Mouse (Mus musculus) forebrain, embryonic 14.5 days (tissue): ENCODE data around the gene Terf2. TPM values are rescaled to one million over a fixed set of nuclear protein-coding genes. Genes with fewer than 3 reads are reported as not detected.

Experiments
- ATAC-seq: fragments of 200-750 bp; cut with Nextera tagmentation; 2 replicates; pipeline ENCODE4 v1.8.0; 2017; ENCODE audit warnings: mild to moderate bottlenecking, moderate library complexity
- DNase-seq: peaks from one replicate; pipeline ENCODE4 v3.0.0-alpha.2; 2015; ENCODE audit warnings: low spot score
- H3K27ac ChIP-seq: fragments of 300-500 bp; sonication (generic); 2 replicates; pipeline ENCODE4 v1.5.1; 2014; ENCODE audit warnings: low read depth, mild to moderate bottlenecking, control low read depth, low read length, moderate library complexity
- H3K27me3 ChIP-seq: fragments of 300-500 bp; sonication (generic); replicated peaks from 2 replicates; pipeline ENCODE4 v1.6.1; 2014; ENCODE audit warnings: low read length, control low read depth, mixed read lengths; ENCODE audit not compliant: control insufficient read depth, insufficient read depth
- H3K36me3 ChIP-seq: fragments of 300-500 bp; sonication (generic); 2 replicates; pipeline ENCODE4 v1.6.1; 2014; ENCODE audit warnings: low read length, control low read depth; ENCODE audit not compliant: control insufficient read depth, insufficient read depth
- H3K4me1 ChIP-seq: fragments of 300-500 bp; sonication (generic); 2 replicates; pipeline ENCODE4 v1.6.1; 2014; ENCODE audit warnings: antibody characterized with exemption, low read length, control low read depth; ENCODE audit not compliant: control insufficient read depth, insufficient read depth
- H3K4me2 ChIP-seq: fragments of 300-500 bp; sonication (generic); 2 replicates; pipeline ENCODE4 v1.6.1; 2014; ENCODE audit warnings: mild to moderate bottlenecking, control low read depth, low read length
- H3K4me3 ChIP-seq: fragments of 300-500 bp; sonication (generic); 2 replicates; pipeline ENCODE4 v1.5.1; 2014; ENCODE audit warnings: low read depth, low read length, control low read depth
- H3K9ac ChIP-seq: fragments of 300-500 bp; sonication (generic); 2 replicates; pipeline ENCODE4 v1.6.1; 2014; ENCODE audit warnings: mild to moderate bottlenecking, low read length, control low read depth, moderate library complexity
- H3K9me3 ChIP-seq: fragments of 300-500 bp; sonication (generic); replicated peaks from 2 replicates; pipeline ENCODE4 v1.6.1; 2016; ENCODE audit warnings: low read length, control low read depth, mixed read lengths; ENCODE audit not compliant: control insufficient read depth
- WGBS: fragments of 180-500 bp; shearing (Covaris S2); extraction: QIAGEN DNeasy Blood & Tissue Kit; methylation state at CpG from one replicate; pipeline ENCODE4 v1.1.7; 2014; 5-methylcytosine and 5-hydroxymethylcytosine counted together
- polyA plus RNA-seq: library from polyadenylated mRNA; unstranded; fragments of >200 nt; fragmentation: Nextera tagmentation; extraction: Ambion mirVana; gene quantifications from 2 replicates; pipeline ENCODE4 v1.2.1, GENCODE M21; 2014

The Terf2 gene
- polyA plus RNA-seq, 1 experiment from 2014 or later, result 19.2 TPM

GRCm38 (mm10) chr8:107085358-107085757 is 11.0 kb downstream of the Terf2 start:
- no peak overlapping the region for H3K4me3 ChIP-seq
- H3K36me3 ChIP-seq, result peaks cover 63% of the 10 kb centered on the region
- no peak for DNase-seq
- no peaks in the 10 kb centered on the region for H3K4me1 ChIP-seq
- no peak overlapping the region for H3K4me2 ChIP-seq
- no peak for ATAC-seq
- H3K9ac ChIP-seq, result no peak overlapping the region
- no peak overlapping the region for H3K27ac ChIP-seq
- WGBS, result 97% methylated on average over 17 of the region's 17 CpGs
- H3K9me3 ChIP-seq, result no peaks in the 10 kb centered on the region
- H3K27me3 ChIP-seq, result no peaks in the 10 kb centered on the region

DNA sequence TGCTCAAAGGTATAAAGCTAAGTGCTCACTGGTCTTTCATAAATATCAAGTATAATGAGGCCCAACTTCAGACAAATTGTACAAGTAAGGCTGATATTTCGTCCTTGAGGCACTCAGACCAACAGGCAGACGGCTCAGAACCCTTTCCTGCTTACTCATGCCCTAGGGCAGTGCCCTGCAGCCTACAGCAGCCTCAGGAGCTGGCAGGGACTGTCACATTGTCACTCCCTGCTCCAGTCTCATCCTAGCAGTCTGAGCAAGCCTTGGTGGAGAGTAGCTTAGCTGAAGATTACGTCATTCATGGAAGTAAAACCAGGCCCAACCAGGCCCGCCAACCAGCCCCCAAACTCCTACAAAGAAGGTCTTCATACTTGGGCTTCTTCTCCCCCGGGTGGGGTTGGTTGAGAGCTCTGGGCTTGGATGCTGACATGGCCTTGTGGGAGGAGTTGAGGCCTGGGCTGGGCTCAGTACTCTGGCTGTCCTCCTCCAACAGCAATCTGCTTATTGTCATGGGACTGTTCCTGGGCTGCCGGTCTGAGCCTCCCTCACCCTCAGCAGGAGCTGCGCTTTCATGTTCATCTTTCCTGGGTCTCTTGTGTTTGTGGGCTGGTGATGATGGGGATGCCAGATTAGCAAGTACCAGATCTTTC is 20.0 kb downstream of the Terf2 start:
- no peak overlapping the region for H3K27ac ChIP-seq
- no peak overlapping the region for H3K4me2 ChIP-seq
- H3K9me3 ChIP-seq, result no peaks in the 10 kb centered on the region
- no peaks in the 10 kb centered on the region for H3K4me1 ChIP-seq
- H3K4me3 ChIP-seq, result no peak overlapping the region
- no peaks in the 10 kb centered on the region for H3K27me3 ChIP-seq
- ATAC-seq, result no peak
- peaks cover 90% of the 10 kb centered on the region for H3K36me3 ChIP-seq
- 94% methylated on average over 7 of the region's 7 CpGs for WGBS
- no peak for DNase-seq
- no peak overlapping the region for H3K9ac ChIP-seq

- DNase-seq (no peak), ATAC-seq (no peak)
- H3K27me3 ChIP-seq, result no peaks in the 10 kb centered on the region
- 96% methylated on average over 1 of the region's 1 CpGs for WGBS
- no peak overlapping the region for H3K4me3 ChIP-seq
- H3K4me1 ChIP-seq, result no peaks in the 10 kb centered on the region
- no peak overlapping the region for H3K9ac ChIP-seq
- H3K27ac ChIP-seq, result no peak overlapping the region
- no peak overlapping the region for H3K4me2 ChIP-seq
- no peaks in the 10 kb centered on the region for H3K9me3 ChIP-seq
- H3K36me3 ChIP-seq, result peaks cover 87% of the 10 kb centered on the region
These were observed 22.2 kb downstream of the Terf2 start for GRCm38 (mm10) chr8:107074128-107074527.

GRCm38 (mm10) chr8:107073706-107074105 is 22.6 kb downstream of the Terf2 start:
- no peak overlapping the region for H3K9ac ChIP-seq
- H3K36me3 ChIP-seq, result peaks cover 87% of the 10 kb centered on the region
- WGBS, result 86% methylated on average over 4 of the region's 4 CpGs

DNA sequence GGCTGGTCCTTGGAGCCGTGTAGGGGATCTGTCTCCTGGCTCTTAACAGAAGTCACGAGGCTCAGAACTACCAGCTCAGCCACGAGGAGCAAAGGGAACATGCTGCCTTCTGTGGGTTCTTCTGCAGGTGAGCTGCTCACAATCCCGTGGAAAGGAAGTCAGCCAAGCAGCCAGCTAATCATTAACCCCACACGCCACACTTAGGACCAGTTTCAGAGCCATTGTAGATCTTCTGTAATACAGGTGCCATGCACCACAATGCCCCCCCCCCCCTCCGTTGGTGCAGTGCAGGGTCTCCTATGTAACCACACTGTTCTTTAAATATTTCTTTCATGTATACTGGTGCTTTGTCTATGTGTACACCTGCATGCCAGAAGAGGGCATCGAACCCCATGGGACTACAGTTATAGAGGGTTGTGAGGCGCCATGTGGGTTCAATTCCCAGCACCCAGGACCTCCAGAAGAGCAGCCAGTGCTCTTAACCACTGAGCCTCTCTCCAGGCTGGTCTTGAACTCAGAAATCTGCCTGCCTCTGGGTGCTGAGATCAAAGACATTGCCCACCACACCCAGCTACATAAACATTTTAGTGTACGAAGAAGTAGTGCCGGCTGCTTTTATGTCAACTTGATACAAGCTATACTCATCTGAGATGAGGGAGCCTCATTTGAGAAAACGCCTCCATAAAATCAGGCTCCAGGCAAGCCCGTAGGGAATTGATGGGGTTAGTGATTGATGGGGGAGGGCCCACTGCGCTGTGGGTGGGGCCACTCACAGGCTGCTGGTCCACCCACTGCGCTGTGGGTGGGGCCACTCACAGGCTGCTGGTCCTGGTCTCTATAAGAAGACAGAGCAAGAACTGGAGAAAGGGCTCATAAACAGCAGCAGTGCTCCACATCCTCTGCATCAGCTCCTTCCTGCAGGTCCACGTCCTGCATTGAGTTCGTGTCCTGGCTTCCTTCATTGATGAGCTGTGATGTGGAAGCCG is 30.5 kb downstream of the Terf2 start, which contains the start of gene Tmed6:
Tmed6 (minus strand) TSS at position 134 of the 986 bp plus-strand sequence.
- no peaks in the 10 kb centered on the region for H3K27me3 ChIP-seq
- H3K9me3 ChIP-seq, result no peaks in the 10 kb centered on the region
- no peak for DNase-seq
- ATAC-seq, result no peak
- peaks cover 22% of the 10 kb centered on the region for H3K36me3 ChIP-seq
- H3K27ac ChIP-seq, result no peak within 1 kb of the TSS
- no peak within 1 kb of the TSS for H3K9ac ChIP-seq
- H3K4me1 ChIP-seq, result no peaks in the 10 kb centered on the region
- H3K4me2 ChIP-seq, result no peak within 1 kb of the TSS
- 68% methylated on average over 17 of the region's 17 CpGs for WGBS
- H3K4me3 ChIP-seq, result no peak within 1 kb of the TSS

More at GRCm38 (mm10) chr8:107073706-107074105, 22.6 kb downstream of the Terf2 start:
- Histone ChIP-seq H3K27ac (no peak overlapping the region), H3K4me2 (no peak overlapping the region), H3K9me3 (no peaks in the 10 kb centered on the region), H3K4me1 (no peaks in the 10 kb centered on the region), H3K27me3 (no peaks in the 10 kb centered on the region), H3K4me3 (no peak overlapping the region)
- no peak for ATAC-seq
- DNase-seq, result no peak

DNA sequence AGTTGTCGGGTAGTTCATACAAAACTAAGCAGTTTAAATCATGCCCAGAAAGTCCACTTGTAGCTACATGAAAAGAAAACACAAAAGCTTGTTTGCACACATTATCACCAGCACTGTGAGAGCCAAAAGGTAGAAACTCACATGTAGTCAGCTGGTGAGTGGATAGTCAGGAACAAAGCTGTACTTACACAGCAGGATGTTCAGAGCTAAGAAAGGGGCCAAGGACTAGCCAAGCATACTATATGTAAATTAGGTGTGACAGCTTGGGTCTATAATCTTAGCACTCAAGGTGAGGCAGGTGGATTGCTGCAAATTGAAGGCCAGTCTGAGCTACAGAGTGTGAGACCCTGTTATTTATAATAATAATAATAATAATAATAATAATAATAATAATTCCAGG is 33.7 kb downstream of the Terf2 start:
- peaks cover 18% of the 10 kb centered on the region for H3K36me3 ChIP-seq
- no peak overlapping the region for H3K27ac ChIP-seq
- no peak overlapping the region for H3K4me2 ChIP-seq
- no peak overlapping the region for H3K9ac ChIP-seq
- H3K4me1 ChIP-seq, result peaks cover 2% of the 10 kb centered on the region
- no peak for DNase-seq
- no peaks in the 10 kb centered on the region for H3K9me3 ChIP-seq
- WGBS, result 78% methylated on average over 1 of the region's 1 CpGs
- H3K4me3 ChIP-seq, result no peak overlapping the region
- ATAC-seq, result no peak
- H3K27me3 ChIP-seq, result no peaks in the 10 kb centered on the region

- Histone ChIP-seq H3K36me3 (peaks cover 41% of the 10 kb centered on the region), H3K27ac (no peak overlapping the region), H3K4me2 (peak overlapping the region; percentile 97), H3K9ac (peak overlapping the region; percentile 75), H3K9me3 (no peaks in the 10 kb centered on the region), H3K27me3 (no peaks in the 10 kb centered on the region), H3K4me1 (peaks cover 8% of the 10 kb centered on the region), H3K4me3 (peak overlapping the region; percentile 98)
- DNase-seq, result no peak
- ATAC-seq, result no peak; the same call in 1 of the 2 replicates
- 1% methylated on average over 33 of the region's 33 CpGs for WGBS
These were observed 39.4 kb downstream of the Terf2 start for GRCm38 (mm10) chr8:107056973-107057369.

DNA sequence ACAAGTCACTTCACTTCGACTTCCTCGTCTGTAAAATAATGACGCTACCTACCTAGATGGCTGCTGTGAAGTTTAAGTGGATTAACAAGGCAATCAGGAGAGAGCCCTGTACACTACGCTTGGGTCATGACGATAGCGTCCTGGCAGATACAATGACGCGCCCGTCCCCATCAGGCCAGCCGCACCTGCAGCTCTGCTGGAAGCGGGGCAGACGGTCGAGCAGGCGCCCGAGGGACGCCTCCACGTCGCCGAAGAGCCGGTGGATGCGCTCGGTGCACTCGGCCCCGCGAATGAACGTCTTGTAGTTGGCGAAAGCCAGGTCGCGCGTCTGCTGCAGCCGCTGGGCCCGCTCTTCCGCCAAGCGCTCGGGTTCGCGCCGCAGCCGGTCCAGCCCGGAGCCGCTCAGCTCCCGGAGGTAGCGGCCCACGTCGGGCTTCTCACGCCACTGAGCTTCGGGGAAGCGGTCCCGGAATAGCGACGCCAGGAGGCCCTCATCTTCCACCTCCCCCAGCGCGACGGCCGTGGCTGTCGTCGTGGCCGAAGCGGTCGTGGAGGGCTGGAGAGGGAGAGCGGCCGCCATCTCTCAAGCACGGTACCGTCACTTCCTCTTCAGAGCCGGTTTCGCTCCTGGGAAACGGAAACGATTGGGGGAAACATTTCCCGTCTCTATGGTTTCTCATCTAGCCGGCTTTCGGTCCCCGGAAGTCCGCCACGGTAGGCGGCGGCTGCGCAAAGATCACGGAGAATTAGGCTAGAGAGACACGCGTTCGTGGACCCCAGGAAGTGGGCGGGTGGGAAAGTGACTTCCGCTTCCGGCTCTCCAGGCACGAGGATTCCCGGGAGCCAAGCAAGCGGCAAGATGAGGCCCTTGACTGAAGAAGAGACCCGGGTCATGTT is 40.0 kb downstream of the Terf2 start, which contains the start of the genes Cog8 and Nip7:
Cog8 (minus strand) TSS at position 614 of the 897 bp plus-strand sequence.
Nip7 (plus strand) TSS at position 802 of the 897 bp plus-strand sequence.
- under 1% methylated on average over 88 of the region's 88 CpGs for whole genome bisulfite sequencing

More for the DNA sequence above, 40.0 kb downstream of the Terf2 start, which contains the start of the genes Cog8 and Nip7:
- ATAC-seq (peak; percentile 97), DNase-seq (peak; percentile 99)
- Histone ChIP-seq H3K27me3 (no peaks in the 10 kb centered on the region), H3K4me1 (peaks cover 8% of the 10 kb centered on the region), H3K27ac (peak within 1 kb of the TSS; percentile 70), H3K9me3 (no peaks in the 10 kb centered on the region), H3K4me3 (peak within 1 kb of the TSS; percentile 98), H3K36me3 (peaks cover 48% of the 10 kb centered on the region), H3K9ac (peak within 1 kb of the TSS; percentile 85), H3K4me2 (peak within 1 kb of the TSS; percentile 97)
